Mouse (Mus musculus): ENCODE measurements around the gene Pou6f2.

The Pou6f2 gene

DNA sequence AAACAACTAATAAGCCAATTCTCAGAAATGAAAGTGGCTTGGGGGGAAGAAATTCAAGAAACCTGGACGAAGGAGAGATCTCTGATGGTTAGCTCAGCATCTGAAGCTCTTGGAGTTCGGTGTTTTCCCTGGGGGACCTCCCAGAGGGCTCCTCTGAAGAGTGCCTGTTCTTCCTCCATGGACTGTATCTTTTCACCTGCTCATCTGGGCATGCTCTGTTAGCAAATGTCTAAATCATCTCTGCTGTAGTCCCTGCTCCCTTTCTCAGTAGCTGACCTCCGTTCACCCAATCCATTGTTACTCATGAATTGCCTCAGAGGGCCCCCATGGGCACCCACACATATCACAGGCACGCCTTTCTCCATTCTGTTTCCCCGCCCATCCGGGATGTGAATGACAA, at the start of gene Pou6f2:
Pou6f2 (minus strand) TSS at position 101 of the 400 bp plus-strand sequence.
- no peak for DNase-seq (ENCODE audit: low spot score in 2 of 2)

DNA sequence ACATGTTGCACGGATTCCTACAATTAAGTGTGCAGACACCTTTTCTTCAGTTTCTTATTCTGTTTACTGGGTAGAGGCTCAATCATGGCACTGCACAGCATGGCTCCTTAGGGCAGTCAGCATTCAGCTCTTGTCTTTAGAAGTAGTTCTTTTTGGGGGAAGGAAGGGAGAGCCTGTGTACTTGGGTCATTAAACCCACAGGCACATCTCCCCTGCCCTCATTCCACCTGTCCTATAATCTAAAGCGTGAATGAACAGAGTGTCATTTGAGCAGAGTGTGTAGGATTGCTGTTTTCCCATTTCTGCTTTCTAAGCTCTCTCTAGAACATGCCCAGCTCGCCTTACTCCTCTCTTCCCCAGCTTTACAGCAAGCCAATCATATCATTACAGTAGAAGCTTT, 42.4 kb upstream of the Pou6f2 start:
- DNase-seq (ENCODE audit: low spot score in 2 of 2), result no peak

DNA sequence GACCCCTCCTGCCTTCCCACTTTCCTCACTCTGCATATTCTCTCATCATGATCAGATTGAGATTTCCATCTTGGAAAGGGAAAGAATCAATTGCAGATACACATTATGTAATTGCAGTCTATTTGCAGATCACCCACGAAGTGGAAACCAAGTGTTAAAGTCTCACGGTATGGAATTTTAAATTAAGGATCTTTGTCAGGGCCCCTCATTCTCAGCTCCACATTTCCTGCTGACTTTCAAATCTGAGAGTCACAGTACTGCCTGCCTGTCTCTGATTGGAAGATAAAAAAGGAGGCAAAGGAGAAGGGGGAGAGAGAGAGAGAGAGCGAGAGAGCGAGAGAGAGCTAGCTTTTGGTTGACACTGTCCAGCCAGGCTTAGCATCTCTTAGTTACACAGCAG, 9.8 kb downstream of the Pou6f2 start:
- no peak for DNase-seq (ENCODE audit: low spot score in 2 of 2)

DNA sequence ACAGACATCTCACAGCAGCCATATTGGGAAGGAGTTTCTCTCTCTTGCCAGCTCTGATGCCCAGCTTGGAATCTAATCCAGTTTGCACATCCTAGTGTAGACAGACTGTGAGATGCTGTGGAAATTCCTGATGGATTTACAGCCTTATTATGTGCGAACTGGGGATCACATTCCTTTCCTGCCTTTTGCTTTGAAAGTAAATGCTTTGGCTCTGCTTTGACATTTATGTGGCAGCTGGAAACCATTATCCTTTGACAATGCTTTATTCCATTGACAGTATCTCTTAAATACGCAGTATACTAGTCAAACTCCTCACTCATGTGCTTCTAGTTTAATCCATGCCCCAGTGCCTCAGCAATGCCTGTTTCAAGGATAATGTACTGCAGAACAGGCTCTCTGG, 34.1 kb downstream of the Pou6f2 start:
- no peak for DNase-seq (ENCODE audit: low spot score in 2 of 2)

DNA sequence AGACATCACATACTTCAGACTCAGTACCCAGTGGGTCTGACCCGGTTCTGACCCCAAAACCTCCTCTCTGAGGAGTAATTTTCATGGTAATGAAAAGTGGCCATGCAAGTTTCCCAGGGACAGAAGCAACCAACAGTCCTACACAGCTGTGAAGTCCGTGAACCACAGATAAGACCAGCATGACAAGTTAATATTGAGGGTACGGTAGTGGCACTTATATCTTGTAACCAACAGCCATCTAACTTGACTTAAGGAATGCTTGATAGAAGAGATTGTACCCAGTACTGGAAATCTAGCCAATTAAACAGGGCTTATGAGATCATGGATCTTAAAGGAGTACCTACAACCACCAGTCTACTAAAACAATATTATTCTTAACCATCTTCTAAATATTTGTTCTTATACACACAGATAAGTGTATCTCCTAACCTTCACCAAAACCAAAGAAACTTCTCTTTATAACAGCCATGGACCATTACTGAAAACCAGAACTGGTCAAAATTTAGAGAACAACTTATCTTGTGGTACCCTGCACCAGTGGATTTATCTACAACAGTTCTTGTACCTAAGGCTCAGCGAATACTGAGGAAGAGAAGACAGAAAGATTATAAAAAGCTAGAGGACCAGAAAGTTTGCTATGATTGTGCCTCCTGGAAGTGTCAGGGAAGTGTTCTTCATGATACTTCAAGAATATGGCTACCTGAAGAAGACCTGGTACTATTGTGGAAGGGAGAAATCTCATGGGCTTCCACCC, 52.7 kb downstream of the Pou6f2 start:
- no peak for DNase-seq (ENCODE audit: low spot score in 2 of 2)

DNA sequence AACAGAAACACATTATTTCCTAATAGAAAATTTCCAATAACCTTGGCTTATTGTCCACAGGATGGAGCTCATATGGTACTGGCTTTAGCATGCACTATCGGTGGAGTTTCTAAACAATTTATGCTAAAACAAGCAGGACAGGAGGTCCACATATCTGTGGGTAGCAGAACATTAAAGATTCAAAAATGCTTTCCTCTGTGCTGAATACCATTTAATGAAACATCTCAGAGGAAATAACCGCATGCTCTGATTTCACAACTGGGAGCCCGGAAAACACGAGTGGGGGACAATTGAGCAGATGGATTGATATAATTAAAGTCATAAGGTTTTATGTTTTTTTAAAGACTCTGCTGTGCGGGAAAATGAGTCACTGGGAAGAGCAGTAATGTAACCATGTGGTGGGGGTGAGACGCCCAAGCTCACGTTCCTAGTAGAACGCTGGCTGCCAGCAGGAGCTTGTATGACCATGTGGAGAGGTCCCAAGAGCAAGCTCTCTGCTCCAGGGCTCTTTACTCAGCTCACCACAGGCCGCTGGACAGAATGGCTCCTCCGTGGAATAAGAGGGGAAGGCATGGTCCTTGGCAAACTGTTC, 58.5 kb downstream of the Pou6f2 start:
- DNase-seq (ENCODE audit: low spot score in 2 of 2), result no peak

DNA sequence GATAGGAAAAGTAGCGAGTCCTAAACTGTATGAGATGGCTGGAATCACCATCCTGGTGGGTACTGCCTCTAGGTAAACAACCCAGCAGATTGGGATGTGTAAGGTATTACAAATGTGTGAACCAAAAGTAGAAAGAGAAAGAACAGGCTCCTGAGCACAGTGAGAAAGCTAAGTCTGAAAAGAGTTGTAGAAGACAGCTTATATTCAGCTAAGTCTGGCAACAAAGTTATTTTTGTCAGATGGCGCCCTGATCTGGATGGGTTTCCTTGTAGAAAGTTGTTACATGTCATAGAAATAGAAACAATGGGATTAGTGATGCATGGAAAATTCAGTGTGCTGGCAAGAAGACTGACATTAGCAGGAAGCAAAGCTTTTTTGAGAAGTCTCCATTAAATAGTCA, 59.5 kb downstream of the Pou6f2 start:
- DNase-seq (ENCODE audit: low spot score in 2 of 2), result no peak

DNA sequence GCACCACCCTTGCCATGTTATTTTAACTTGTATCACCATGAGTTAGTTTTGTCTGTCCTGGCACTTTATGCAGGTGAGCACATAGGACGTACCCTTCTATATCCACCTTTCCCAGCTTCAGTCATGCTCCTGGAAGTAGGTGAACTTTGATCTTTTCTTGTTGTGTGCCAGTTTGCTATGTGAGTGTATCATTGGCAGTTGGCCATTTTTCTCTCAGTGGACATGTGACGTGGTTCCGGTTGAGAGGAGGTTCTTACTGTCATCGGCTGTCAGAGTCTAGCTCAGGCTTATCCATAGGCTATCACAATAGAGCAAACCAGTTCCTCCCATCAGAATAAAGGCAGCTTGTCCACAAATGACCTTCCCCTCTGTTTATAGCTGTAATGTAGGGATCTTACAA, 63.5 kb downstream of the Pou6f2 start:
- no peak for DNase-seq (ENCODE audit: low spot score in 2 of 2)

DNA sequence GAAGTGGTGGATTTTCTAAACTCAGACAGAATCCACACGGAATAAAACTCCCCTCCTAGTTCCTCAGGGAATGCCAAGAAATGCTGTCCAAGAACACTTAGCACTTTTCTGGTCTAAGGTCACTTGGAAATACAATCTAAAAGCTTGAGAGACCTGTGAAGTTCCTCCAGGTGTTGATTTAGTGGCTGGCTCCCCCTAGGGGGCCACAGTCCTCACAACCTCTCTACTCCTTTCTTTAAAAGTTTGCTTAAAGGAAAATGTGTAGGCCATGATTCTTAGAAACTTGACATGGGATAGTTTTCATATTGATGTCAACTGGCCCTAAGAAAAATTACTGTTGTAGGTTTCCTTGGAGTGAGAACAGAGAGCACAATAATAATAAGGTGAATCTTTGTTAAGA, 64.9 kb downstream of the Pou6f2 start:
- DNase-seq (ENCODE audit: low spot score in 2 of 2), result no peak

DNA sequence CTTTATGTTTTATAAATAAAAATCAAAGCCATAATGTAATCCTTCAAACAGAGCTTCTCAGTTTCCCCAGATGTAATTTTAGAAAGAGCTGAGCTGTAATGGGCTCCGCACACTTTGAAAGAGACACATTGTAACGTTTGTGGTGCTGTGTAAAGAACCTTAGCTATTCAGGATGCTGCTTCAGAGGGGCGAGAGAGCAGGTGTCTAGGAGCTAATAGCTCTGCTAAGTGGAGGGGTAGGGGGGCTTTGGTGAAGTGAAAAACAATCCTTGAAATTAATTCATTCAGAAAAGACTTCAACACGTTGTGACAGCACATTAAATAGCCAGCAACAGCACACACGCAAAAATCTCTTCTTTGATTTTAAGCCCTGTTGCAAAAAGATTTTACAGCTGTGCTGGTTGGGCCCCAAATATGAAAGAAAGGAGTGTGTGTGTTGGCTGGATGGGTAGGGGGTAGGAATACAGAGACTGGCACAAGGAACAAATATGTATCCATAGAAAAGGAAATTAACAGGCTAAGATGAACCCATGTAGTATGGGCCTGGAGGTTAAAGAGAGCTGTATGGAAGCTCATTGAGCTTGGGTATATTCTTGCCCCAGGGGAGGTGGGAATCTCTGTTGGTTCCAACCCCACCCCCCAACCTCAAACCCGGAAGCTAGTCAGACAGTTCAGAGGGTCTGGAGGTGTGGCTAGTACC, 73.4 kb downstream of the Pou6f2 start:
- DNase-seq (ENCODE audit: low spot score in 2 of 2), result no peak

DNA sequence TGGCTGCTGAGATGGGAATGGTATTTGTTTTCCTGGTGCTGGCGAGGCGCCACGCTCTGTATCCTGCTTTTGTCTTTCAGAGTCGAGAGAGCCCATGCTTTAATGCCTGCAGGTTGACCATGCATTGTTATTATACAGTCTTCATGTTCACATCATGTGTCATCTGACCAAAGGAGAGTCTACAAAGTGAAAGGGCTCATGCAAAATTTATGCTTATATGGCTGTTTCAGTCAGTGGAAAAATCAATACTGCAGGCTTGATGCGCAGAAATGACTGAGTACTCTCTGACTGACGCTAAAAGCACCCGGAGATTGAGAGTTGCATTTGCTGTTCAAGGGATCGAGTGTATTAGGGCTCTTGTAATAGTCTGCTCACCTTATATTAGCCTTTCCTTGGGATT, 74.1 kb downstream of the Pou6f2 start:
- no peak for DNase-seq (ENCODE audit: low spot score in 2 of 2)

DNA sequence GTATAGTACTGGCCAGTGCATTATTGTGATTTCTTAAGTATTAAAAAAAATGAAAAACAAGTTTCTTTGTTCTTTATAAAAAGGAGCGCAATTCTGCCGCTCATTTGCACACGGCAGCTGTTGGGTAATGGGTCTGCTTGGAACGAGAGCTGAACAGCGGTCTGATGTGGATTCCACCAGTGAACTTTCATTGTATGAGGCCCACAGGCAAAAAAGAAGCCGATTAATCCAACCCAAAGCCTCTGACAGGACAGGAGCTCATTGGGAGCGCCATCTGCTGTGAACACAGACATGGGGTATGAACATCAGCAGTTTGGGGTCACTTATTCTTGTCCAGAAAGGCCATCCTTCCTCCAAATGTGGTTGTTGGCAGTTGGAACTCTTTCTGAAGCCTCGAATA, 84.9 kb downstream of the Pou6f2 start:
- DNase-seq (ENCODE audit: low spot score in 2 of 2), result no peak

DNA sequence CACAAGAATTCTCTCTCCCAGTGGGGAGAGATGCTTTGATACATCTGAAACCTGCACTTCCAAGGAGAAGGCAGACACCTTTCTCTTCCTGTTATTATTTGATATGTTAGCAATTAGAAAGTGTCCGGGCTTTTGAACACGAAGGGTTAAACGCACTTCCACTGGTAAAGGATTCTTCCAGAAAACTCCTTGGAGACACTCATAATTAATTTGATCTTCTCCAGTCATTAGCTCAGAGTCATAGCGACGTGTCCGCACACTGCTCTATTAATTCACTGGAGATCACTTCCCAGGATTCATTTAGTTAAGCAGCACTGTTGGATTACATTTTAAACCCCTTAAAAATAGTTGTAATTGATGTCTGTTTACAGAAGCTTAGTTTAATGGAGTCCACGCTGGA, 88.5 kb downstream of the Pou6f2 start:
- DNase-seq (ENCODE audit: low spot score in 2 of 2), result no peak

DNA sequence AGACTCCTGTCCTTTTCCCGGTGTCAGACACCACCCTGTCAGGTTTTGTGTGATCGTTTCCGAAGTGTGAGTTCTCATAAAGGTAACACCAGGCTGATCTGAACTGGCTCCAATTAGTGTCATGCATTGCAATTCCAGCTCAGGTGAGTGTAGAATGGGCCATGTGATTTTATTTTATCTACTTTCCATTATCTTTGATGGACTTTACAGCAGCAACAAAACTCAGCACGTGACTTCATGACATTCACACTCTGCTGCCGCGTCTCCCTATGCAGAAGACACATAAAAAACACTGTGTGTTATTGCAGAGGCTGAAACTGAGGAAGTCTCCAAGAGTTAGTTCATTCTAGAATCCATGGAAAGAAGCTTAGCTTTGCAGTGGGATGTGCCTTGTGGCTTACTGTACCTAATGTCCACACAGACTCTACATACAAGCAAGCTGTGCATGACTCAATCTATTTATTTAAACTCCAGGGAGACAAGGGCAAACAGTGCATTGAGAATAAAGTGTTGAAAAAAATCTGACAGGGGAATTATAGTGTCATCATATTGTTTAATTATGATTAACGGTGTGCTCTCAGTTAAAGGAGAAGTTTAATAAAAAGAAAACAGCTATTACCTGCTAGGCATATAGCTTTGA, 90.9 kb downstream of the Pou6f2 start:
- no peak for DNase-seq (ENCODE audit: low spot score in 2 of 2)

DNA sequence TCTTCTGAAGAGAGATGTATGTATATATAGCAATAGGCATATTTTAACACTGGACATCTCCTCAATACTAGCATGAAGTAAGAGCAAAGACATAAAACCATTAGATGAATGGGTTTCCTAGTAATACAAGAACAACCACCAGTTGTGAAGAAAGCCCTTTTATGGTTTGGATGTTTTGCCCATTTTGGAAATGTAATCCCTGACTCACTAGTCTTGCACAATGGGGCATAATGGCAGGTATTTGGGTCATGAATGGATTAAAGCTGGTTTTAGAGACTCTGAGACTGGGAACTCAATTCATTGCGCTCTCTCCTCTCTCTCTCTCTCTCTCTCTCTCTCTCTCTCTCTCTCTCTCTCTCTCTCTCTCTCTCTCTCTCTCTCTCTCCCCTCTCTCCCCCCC, 97.5 kb downstream of the Pou6f2 start:
- DNase-seq (ENCODE audit: low spot score in 2 of 2), result no peak

DNA sequence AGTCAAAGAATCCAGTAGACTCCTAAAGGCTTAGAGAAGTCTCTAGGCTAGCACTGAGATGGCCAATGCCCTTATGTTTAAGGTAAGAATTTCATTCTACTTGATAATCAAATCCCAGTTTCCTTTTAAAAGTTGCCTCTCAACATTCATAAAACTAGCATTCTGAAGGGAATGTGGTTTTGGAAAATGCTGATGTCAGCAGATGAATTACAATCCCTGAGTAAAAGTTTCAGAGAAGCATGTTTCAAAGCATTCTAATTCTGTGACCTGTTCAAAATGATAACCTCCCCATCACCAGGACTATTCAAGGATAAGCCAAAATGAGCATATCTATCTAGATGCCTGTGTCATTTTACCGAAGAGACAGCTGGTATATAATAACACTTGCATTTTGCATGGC, 104.0 kb downstream of the Pou6f2 start:
- DNase-seq (ENCODE audit: low spot score in 2 of 2), result no peak

DNA sequence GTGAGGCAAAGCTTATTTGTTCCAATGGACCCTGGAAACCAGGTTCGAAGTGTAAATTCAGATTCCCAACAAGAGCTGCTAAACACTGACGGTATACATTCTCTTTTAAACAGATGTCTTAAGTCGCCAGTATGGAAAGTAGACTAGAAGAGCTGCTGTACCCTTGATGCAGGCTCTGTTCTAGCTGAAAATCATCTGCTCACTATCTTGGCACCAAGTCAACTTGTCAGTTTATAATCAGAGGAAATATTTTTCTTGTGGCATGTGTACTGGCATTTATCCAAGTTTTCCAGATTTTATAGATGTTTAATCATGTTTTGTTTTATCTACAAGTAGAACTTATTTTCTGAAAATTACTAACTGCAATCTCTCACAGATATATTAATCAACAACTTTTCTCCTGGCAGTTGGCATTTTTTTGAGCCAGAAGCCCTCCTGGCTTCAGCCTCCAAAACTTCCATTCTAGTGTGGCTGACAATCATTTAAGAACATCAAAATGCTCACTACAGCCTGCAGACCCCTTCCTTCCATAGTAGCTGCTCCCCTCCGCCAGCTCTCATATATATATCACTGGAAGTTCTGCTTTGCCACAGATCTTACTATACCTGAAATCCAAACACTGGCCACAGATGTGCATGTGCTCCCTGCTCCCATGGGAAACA, 107.1 kb downstream of the Pou6f2 start:
- DNase-seq (ENCODE audit: low spot score in 2 of 2), result no peak

DNA sequence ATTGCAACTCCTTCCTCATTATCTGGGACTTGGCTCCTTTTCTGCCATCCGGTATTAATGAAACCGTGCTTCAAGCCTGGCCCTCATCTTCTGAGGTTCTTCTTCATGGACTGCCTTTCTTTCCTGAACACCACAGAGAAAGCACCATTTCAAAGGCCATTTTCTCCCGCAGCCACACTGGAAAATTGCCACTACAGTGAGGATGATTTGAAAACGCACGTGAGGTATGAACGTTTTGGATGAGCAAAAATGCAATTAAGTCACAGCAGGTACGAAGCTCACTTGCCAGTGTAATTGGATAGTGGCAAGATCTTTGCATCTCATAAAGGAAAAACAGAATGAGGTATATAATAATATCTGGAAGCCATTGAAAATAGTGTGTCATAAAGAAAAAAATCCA, 110.0 kb downstream of the Pou6f2 start:
- DNase-seq (ENCODE audit: low spot score in 2 of 2), result no peak

DNA sequence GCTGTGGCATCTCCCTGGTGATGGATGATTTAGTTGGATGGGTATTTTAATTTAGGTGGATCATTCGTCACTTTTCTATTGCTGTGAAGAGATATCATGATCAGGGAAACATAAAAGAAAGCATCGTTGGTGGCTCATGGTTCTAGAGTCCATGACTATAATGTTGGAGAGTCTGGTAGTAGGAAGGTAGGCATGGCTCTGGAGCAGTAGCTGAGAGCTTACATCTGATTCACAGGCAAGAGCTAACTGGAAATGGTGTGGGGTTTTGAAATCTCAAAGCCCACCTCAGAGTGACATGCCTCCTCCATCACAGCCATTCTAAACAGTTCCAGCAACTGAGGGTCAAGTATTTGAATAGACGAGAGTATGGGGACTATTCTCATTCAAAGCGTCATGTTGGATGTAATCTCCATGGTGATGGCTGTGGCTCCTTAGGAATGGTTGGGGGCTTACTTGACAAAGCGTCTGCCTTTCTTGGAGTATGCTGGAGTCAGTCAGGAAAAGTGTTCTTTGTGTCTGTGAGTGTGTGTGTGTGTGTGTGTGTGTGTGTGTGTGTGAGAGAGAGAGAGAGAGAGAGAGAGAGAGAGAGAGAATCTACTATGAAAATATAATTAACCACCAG, 115.0 kb downstream of the Pou6f2 start:
- DNase-seq (ENCODE audit: low spot score in 2 of 2), result no peak

DNA sequence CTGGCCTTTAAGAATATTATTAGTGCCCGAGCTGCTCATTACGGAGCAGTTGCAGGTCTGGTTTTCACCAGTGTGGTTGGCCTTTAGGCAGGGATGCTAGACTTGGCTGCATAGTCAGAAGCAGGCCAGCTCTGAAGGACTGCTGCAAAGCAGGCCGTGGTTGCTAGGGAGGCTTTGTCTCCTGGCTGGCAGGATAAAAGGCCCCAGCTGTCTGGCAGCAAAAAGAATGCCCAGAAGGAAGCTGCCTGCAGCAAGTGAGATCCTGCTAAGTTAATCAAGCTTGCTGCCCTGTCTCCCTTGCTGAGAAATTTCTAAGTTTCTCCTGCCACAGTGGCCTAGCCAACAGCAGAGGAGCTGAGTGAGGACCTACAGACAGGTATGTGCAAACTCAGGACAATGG, 116.4 kb downstream of the Pou6f2 start:
- no peak for DNase-seq (ENCODE audit: low spot score in 2 of 2)

DNA sequence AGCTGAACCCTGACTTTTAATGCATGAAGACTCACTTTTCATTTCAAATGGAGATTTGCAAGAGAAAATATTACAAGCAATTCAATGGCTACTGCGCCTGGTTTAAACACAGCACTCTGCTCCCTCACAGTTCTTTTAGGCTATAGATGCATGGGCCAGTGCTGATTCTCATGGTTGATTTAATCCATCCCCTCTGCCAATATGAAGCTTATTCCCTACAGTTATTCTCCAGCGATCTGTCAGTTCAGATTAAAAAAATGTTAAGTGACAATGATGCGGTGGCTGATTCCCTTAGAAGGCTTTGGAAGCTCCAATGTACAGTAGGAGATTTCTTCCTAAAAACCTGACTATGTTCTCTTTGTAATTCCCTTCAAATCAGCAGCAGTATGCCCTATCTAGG, 144.4 kb downstream of the Pou6f2 start:
- no peak for DNase-seq (ENCODE audit: low spot score in 2 of 2)

All from spleen, postnatal 36 days (tissue).